Mouse (Mus musculus): ENCODE measurements around the gene Synpo2. TPM values are rescaled to one million over a fixed set of nuclear protein-coding genes. Genes with fewer than 3 reads are reported as not detected.

Synpo2 gene
- polyA plus RNA-seq, 1 experiment from 2014 or later, result 0.23 TPM

GRCm38 (mm10) chr3:123164183-123164582 is 71.8 kb downstream of the Synpo2 start:
- Histone ChIP-seq H3K36me3 (ENCODE audit: inconsistent target) (no peaks in the 10 kb centered on the region), H3K27ac (no peak overlapping the region), H3K79me2 (ENCODE audit: inconsistent target) (no peaks in the 10 kb centered on the region), H3K4me3 (ENCODE audit: inconsistent target) (no peak overlapping the region)
- WGBS (ENCODE audit: missing documents), result 8% methylated on average over 1 of the region's 1 CpGs

GRCm38 (mm10) chr3:123163192-123163523 is 72.8 kb downstream of the Synpo2 start:
- no peak overlapping the region for H3K27ac ChIP-seq
- H3K36me3 ChIP-seq (ENCODE audit: inconsistent target), result no peaks in the 10 kb centered on the region
- no peak overlapping the region for H3K4me3 ChIP-seq (ENCODE audit: inconsistent target)
- no peaks in the 10 kb centered on the region for H3K79me2 ChIP-seq (ENCODE audit: inconsistent target)
- WGBS (ENCODE audit: missing documents), result 89% methylated on average over 4 of the region's 4 CpGs

- WGBS (ENCODE audit: missing documents), result 93% methylated on average over 6 of the region's 6 CpGs
- H3K79me2 ChIP-seq (ENCODE audit: inconsistent target), result no peaks in the 10 kb centered on the region
- H3K36me3 ChIP-seq (ENCODE audit: inconsistent target), result no peaks in the 10 kb centered on the region
- H3K4me3 ChIP-seq (ENCODE audit: inconsistent target), result no peak overlapping the region
- H3K27ac ChIP-seq, result no peak overlapping the region
Observed at GRCm38 (mm10) chr3:123162289-123163191, 73.4 kb downstream of the Synpo2 start.

- Histone ChIP-seq H3K36me3 (ENCODE audit: inconsistent target) (no peaks in the 10 kb centered on the region), H3K79me2 (ENCODE audit: inconsistent target) (no peaks in the 10 kb centered on the region), H3K27ac (no peak overlapping the region), H3K4me3 (ENCODE audit: inconsistent target) (no peak overlapping the region)
- 14% methylated on average over 4 of the region's 4 CpGs for WGBS (ENCODE audit: missing documents)
Observed at GRCm38 (mm10) chr3:123160792-123161191, 75.2 kb downstream of the Synpo2 start.

GRCm38 (mm10) chr3:123159139-123159824 is 76.7 kb downstream of the Synpo2 start:
- H3K4me3 ChIP-seq (ENCODE audit: inconsistent target), result no peak overlapping the region
- no peaks in the 10 kb centered on the region for H3K79me2 ChIP-seq (ENCODE audit: inconsistent target)
- 39% methylated on average over 9 of the region's 9 CpGs for WGBS (ENCODE audit: missing documents)
- H3K27ac ChIP-seq, result no peak overlapping the region
- no peaks in the 10 kb centered on the region for H3K36me3 ChIP-seq (ENCODE audit: inconsistent target)

- 39% methylated on average over 5 of the region's 6 CpGs for WGBS (ENCODE audit: missing documents)
- Histone ChIP-seq H3K79me2 (ENCODE audit: inconsistent target) (no peaks in the 10 kb centered on the region), H3K36me3 (ENCODE audit: inconsistent target) (no peaks in the 10 kb centered on the region), H3K27ac (no peak overlapping the region), H3K4me3 (ENCODE audit: inconsistent target) (no peak overlapping the region)
Observed at GRCm38 (mm10) chr3:123158579-123158978, 77.4 kb downstream of the Synpo2 start.

- WGBS (ENCODE audit: missing documents), result 90% methylated on average over 8 of the region's 8 CpGs
- Histone ChIP-seq H3K36me3 (ENCODE audit: inconsistent target) (no peaks in the 10 kb centered on the region), H3K79me2 (ENCODE audit: inconsistent target) (no peaks in the 10 kb centered on the region), H3K27ac (no peak overlapping the region), H3K4me3 (ENCODE audit: inconsistent target) (no peak overlapping the region)
Observed at GRCm38 (mm10) chr3:123153337-123153736, 82.6 kb downstream of the Synpo2 start.

- Histone ChIP-seq H3K27ac (no peak overlapping the region), H3K36me3 (ENCODE audit: inconsistent target) (no peaks in the 10 kb centered on the region)
- WGBS (ENCODE audit: missing documents), result 97% methylated on average over 5 of the region's 5 CpGs
Observed at GRCm38 (mm10) chr3:123152911-123153310, 83.0 kb downstream of the Synpo2 start.

GRCm38 (mm10) chr3:123150523-123151135 is 85.3 kb downstream of the Synpo2 start:
- no peaks in the 10 kb centered on the region for H3K79me2 ChIP-seq (ENCODE audit: inconsistent target)
- H3K4me3 ChIP-seq (ENCODE audit: inconsistent target), result no peak overlapping the region
- H3K27ac ChIP-seq, result no peak overlapping the region
- H3K36me3 ChIP-seq (ENCODE audit: inconsistent target), result no peaks in the 10 kb centered on the region
- WGBS (ENCODE audit: missing documents), result 32% methylated on average over 8 of the region's 8 CpGs

More at GRCm38 (mm10) chr3:123152911-123153310, 83.0 kb downstream of the Synpo2 start:
- Histone ChIP-seq H3K4me3 (ENCODE audit: inconsistent target) (no peak overlapping the region), H3K79me2 (ENCODE audit: inconsistent target) (no peaks in the 10 kb centered on the region)

- Histone ChIP-seq H3K27ac (no peak overlapping the region), H3K4me3 (ENCODE audit: inconsistent target) (no peak overlapping the region), H3K79me2 (ENCODE audit: inconsistent target) (no peaks in the 10 kb centered on the region), H3K36me3 (ENCODE audit: inconsistent target) (no peaks in the 10 kb centered on the region)
- WGBS (ENCODE audit: missing documents), result 50% methylated on average over 10 of the region's 10 CpGs
Observed at GRCm38 (mm10) chr3:123149380-123150162, 86.4 kb downstream of the Synpo2 start.

- WGBS (ENCODE audit: missing documents), result 86% methylated on average over 3 of the region's 3 CpGs
Observed at GRCm38 (mm10) chr3:123148641-123149040, 87.3 kb downstream of the Synpo2 start.

GRCm38 (mm10) chr3:123146557-123146956 is 89.4 kb downstream of the Synpo2 start:
- 92% methylated on average over 8 of the region's 8 CpGs for WGBS (ENCODE audit: missing documents)
- Histone ChIP-seq H3K4me3 (ENCODE audit: inconsistent target) (no peak overlapping the region), H3K79me2 (ENCODE audit: inconsistent target) (no peaks in the 10 kb centered on the region), H3K27ac (no peak overlapping the region), H3K36me3 (ENCODE audit: inconsistent target) (no peaks in the 10 kb centered on the region)

More at GRCm38 (mm10) chr3:123148641-123149040, 87.3 kb downstream of the Synpo2 start:
- no peak overlapping the region for H3K4me3 ChIP-seq (ENCODE audit: inconsistent target)
- no peak overlapping the region for H3K27ac ChIP-seq
- no peaks in the 10 kb centered on the region for H3K79me2 ChIP-seq (ENCODE audit: inconsistent target)
- H3K36me3 ChIP-seq (ENCODE audit: inconsistent target), result no peaks in the 10 kb centered on the region

- Histone ChIP-seq H3K27ac (no peak overlapping the region), H3K4me3 (ENCODE audit: inconsistent target) (no peak overlapping the region), H3K36me3 (ENCODE audit: inconsistent target) (no peaks in the 10 kb centered on the region), H3K79me2 (ENCODE audit: inconsistent target) (no peaks in the 10 kb centered on the region)
- WGBS (ENCODE audit: missing documents), result 85% methylated on average over 4 of the region's 4 CpGs
Observed at GRCm38 (mm10) chr3:123145942-123146341, 90.0 kb downstream of the Synpo2 start.

GRCm38 (mm10) chr3:123143412-123143811 is 92.5 kb downstream of the Synpo2 start:
- Histone ChIP-seq H3K4me3 (ENCODE audit: inconsistent target) (no peak overlapping the region), H3K27ac (no peak overlapping the region), H3K79me2 (ENCODE audit: inconsistent target) (no peaks in the 10 kb centered on the region), H3K36me3 (ENCODE audit: inconsistent target) (no peaks in the 10 kb centered on the region)
- WGBS (ENCODE audit: missing documents), result 51% methylated on average over 6 of the region's 6 CpGs

Data from macrophage (primary cell).